Mouse (Mus musculus) ES-Bruce4 (cell line): Measurements from ENCODE around the gene Erp44. TPM values are rescaled to one million over a fixed set of nuclear protein-coding genes. Genes with fewer than 3 reads are reported as not detected.

ENCODE experiments used
- H3K27ac ChIP-seq: 2 replicates; pipeline ENCODE4 v1.5.1; 2012; ENCODE audit warnings: low read length, inconsistent platforms; ENCODE audit not compliant: insufficient read depth
- H3K27me3 ChIP-seq: 2 replicates; pipeline ENCODE4 v1.6.1; 2012; ENCODE audit warnings: mild to moderate bottlenecking, low read length, inconsistent platforms; ENCODE audit not compliant: control insufficient read depth, poor library complexity, insufficient read depth, severe bottlenecking
- H3K36me3 ChIP-seq: 2 replicates; pipeline ENCODE4 v1.6.1; 2012; ENCODE audit warnings: inconsistent platforms, mild to moderate bottlenecking, low read length, moderate library complexity; ENCODE audit not compliant: control insufficient read depth, poor library complexity, insufficient read depth, severe bottlenecking
- H3K4me1 ChIP-seq: one replicate; pipeline ENCODE4 v1.8.1; 2011; ENCODE audit warnings: low read length; ENCODE audit not compliant: control insufficient read depth, insufficient read depth
- H3K4me3 ChIP-seq: 2 replicates; pipeline ENCODE4 v1.5.1; 2011; ENCODE audit warnings: low read depth, mild to moderate bottlenecking, low read length
- H3K9ac ChIP-seq: 2 replicates; pipeline ENCODE4 v1.6.1; 2012; ENCODE audit warnings: low read depth, mild to moderate bottlenecking, inconsistent platforms; ENCODE audit not compliant: poor library complexity, severe bottlenecking
- H3K9me3 ChIP-seq: replicated peaks from 2 replicates; pipeline ENCODE4 v1.6.1; 2012; ENCODE audit warnings: mild to moderate bottlenecking, low read length, inconsistent platforms; ENCODE audit not compliant: control insufficient read depth, poor library complexity, insufficient read depth, severe bottlenecking
- CTCF ChIP-seq: IDR thresholded peaks from one replicate; pipeline ENCODE4 v1.8.1; 2011; ENCODE audit warnings: low read depth, low read length
- EP300 ChIP-seq: IDR thresholded peaks from 2 replicates; pipeline ENCODE4 v1.6.1; 2011; ENCODE audit warnings: low read depth, low read length; ENCODE audit not compliant: insufficient read depth
- POLR2A ChIP-seq: IDR thresholded peaks from one replicate; pipeline ENCODE4 v1.8.1; 2011; ENCODE audit warnings: low read length; ENCODE audit not compliant: insufficient read depth
- polyA plus RNA-seq: library from polyadenylated mRNA; stranded (reverse); fragments of >200 nt; gene quantifications from 2 replicates; pipeline ENCODE4 v1.2.4, GENCODE M21; 2011; ENCODE audit warnings: low read depth; ENCODE audit not compliant: missing spikeins, insufficient read depth, insufficient read length

Gene Erp44
- polyA plus RNA-seq, 1 experiment = 67.6 TPM

DNA sequence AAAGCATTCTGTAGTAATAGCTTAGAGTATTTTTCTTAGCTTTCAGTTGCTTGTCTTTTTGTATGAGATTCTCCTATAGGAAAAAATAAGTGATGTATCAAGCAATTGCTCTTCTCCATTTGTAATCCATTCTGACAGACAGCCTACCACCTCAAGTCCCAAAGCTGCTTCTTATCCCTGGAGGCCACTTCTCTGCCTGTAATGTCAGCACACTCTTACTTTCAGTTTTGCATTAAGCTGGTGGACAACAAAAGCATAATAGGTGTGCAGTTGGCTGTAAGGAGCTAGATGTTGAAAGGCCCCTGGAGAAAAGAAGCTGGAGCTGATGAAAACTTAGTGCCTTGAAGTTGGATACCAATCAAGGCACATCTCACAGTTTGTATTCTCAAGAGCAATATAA lies 26.1 kb downstream of the Erp44 start:
- TF ChIP-seq CTCF = no peak
- TF ChIP-seq EP300 = no peak
- no peak for TF ChIP-seq POLR2A
- no peaks in the 10 kb centered on the region for H3K9me3 ChIP-seq
- no peaks in the 10 kb centered on the region for H3K4me1 ChIP-seq
- no peaks in the 10 kb centered on the region for H3K27me3 ChIP-seq
- H3K27ac ChIP-seq = no peak overlapping the region
- H3K9ac ChIP-seq = no peak overlapping the region
- no peaks in the 10 kb centered on the region for H3K36me3 ChIP-seq
- no peak overlapping the region for H3K4me3 ChIP-seq

DNA sequence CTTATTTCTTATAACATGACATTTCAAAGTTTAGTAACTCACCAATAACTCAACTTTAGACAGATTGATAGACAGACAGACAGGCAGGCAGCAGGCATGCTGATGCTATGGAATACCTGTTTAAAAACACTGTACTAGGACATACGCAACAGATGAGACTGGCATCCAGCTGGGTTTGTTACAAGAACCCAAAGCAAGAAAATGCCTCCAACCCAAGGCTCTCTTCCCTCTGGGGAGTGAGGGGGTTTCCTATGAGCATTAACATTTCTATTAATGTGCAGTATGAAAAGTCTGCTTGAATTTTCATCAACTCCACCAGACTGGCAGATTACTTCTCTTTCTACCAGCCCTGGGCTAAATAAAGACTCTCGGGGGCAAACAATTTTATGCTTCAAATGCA lies 35.1 kb downstream of the Erp44 start:
- H3K4me3 ChIP-seq = no peak overlapping the region
- H3K9me3 ChIP-seq = no peaks in the 10 kb centered on the region

DNA sequence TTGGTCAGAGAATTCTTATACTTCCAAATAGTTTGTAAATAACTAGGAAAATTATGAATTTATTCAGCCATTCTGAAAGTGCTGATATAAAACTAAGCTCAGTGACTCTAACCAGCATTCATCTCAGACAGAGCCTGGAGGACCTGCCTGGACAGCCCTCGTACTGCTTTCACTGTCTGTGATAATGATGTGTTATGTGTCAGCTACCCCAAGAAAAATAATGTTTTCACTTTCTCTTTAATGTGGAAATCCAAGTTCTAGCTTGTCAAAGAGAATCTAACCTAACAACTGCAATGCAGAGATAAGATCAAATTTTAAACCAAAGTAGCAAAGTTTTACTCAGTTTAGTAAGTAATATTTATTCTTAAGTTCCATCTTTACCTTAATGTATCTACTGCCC lies 35.6 kb downstream of the Erp44 start:
- Histone ChIP-seq H3K27me3 (no peaks in the 10 kb centered on the region), H3K4me3 (no peak overlapping the region), H3K27ac (no peak overlapping the region), H3K4me1 (no peaks in the 10 kb centered on the region), H3K9me3 (no peaks in the 10 kb centered on the region), H3K9ac (no peak overlapping the region), H3K36me3 (no peaks in the 10 kb centered on the region)
- TF ChIP-seq EP300 (no peak), POLR2A (no peak), CTCF (no peak)

More for the DNA sequence above, 35.1 kb downstream of the Erp44 start:
- no peaks in the 10 kb centered on the region for H3K27me3 ChIP-seq
- no peak overlapping the region for H3K9ac ChIP-seq
- H3K27ac ChIP-seq = no peak overlapping the region
- no peaks in the 10 kb centered on the region for H3K4me1 ChIP-seq
- H3K36me3 ChIP-seq = no peaks in the 10 kb centered on the region
- TF ChIP-seq POLR2A (no peak), EP300 (no peak), CTCF (no peak)

DNA sequence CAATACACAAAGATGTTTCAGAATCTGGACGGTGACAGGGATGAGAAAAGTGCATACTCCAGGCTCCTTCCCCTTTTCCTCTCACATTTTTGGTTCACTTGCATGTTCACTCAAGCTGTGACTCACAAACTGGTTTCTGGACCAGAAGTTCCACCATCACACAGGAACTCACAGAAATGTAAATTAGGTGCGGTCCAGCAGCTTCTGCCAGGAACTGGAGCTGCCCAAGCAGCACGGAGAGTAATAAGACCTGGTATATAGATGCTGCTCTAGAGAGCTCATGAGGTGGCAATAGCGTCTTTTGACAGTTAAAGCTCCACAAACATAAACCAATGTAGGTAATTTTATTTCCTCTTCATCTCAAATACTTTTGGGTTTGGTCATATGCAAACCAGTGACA lies 36.9 kb downstream of the Erp44 start:
- no peaks in the 10 kb centered on the region for H3K4me1 ChIP-seq
- no peaks in the 10 kb centered on the region for H3K36me3 ChIP-seq
- H3K27ac ChIP-seq = no peak overlapping the region
- no peaks in the 10 kb centered on the region for H3K9me3 ChIP-seq
- TF ChIP-seq EP300 (no peak), CTCF (no peak), POLR2A (no peak)
- H3K4me3 ChIP-seq = no peak overlapping the region
- no peak overlapping the region for H3K9ac ChIP-seq
- no peaks in the 10 kb centered on the region for H3K27me3 ChIP-seq

DNA sequence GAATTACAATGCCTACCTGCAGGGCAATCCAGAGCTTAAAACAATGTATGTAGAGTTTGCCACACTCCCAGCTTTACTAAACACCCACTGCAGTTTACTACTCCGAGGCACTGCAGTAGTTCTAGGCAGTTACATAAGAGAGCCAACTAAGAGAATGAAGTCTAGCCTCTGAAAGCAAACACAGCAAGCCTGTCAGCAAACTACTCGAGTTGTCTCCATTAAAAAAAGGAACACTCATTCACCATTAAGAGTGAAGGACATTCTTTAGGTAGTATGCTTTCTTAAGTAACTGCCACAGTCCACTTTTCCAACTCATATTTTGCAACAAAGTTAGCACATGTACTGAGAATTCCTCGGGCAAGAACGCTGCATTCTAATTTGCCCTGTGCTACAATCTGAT lies 40.3 kb downstream of the Erp44 start:
- no peak overlapping the region for H3K27ac ChIP-seq
- no peak for TF ChIP-seq CTCF
- TF ChIP-seq EP300 = no peak
- TF ChIP-seq POLR2A = no peak
- no peaks in the 10 kb centered on the region for H3K9me3 ChIP-seq
- H3K36me3 ChIP-seq = no peaks in the 10 kb centered on the region
- no peak overlapping the region for H3K9ac ChIP-seq
- H3K4me1 ChIP-seq = no peaks in the 10 kb centered on the region
- no peak overlapping the region for H3K4me3 ChIP-seq
- H3K27me3 ChIP-seq = no peaks in the 10 kb centered on the region

DNA sequence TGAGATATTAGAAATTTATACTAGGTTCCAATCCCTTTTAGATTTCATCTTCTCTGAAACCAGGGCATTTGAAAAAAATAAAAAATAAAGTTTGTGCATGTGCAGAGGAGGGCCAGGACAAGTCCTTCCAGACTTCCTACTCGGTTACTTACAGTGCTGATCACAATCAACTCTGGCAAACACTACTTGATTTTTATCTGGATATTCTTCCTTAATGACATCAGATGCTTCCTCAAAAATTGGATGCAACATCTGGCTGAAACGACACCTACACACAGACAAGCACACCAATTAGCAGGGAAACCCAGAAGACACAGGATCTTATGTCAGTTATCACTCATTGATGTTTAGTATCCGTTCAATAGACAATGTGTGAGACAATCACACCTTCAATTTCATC lies 42.6 kb downstream of the Erp44 start:
- no peak for TF ChIP-seq CTCF
- no peak for TF ChIP-seq POLR2A
- TF ChIP-seq EP300 = no peak
- no peak overlapping the region for H3K9ac ChIP-seq
- no peaks in the 10 kb centered on the region for H3K36me3 ChIP-seq
- H3K9me3 ChIP-seq = no peaks in the 10 kb centered on the region
- no peak overlapping the region for H3K27ac ChIP-seq
- no peaks in the 10 kb centered on the region for H3K4me1 ChIP-seq
- no peaks in the 10 kb centered on the region for H3K27me3 ChIP-seq
- H3K4me3 ChIP-seq = no peak overlapping the region
